Mouse (Mus musculus) testis, adult 2 months (tissue): Measurements from ENCODE around the gene Dthd1.

Source experiments
- CTCF ChIP-seq: fragments of 200-500 bp; IDR thresholded peaks from 2 replicates; pipeline ENCODE4 v1.5.1; 2012; ENCODE audit warnings: low read depth, mild to moderate bottlenecking, inconsistent platforms, low read length, moderate library complexity; ENCODE audit not compliant: control insufficient read depth, insufficient read depth, insufficient replicate concordance
- POLR2A ChIP-seq: fragments of 200-500 bp; IDR thresholded peaks from 2 replicates; pipeline ENCODE4 v1.6.1; 2012; ENCODE audit warnings: low read depth, mild to moderate bottlenecking, inconsistent platforms, low read length, moderate library complexity; ENCODE audit not compliant: control insufficient read depth

GRCm38 (mm10) chr5:62842955-62843730 is 29.5 kb downstream of the Dthd1 start:
- TF ChIP-seq CTCF (no peak), POLR2A (no peak)
